Comparison of ENCODE assay signal across 7 mouse cellular contexts in the genomic region with DNA sequence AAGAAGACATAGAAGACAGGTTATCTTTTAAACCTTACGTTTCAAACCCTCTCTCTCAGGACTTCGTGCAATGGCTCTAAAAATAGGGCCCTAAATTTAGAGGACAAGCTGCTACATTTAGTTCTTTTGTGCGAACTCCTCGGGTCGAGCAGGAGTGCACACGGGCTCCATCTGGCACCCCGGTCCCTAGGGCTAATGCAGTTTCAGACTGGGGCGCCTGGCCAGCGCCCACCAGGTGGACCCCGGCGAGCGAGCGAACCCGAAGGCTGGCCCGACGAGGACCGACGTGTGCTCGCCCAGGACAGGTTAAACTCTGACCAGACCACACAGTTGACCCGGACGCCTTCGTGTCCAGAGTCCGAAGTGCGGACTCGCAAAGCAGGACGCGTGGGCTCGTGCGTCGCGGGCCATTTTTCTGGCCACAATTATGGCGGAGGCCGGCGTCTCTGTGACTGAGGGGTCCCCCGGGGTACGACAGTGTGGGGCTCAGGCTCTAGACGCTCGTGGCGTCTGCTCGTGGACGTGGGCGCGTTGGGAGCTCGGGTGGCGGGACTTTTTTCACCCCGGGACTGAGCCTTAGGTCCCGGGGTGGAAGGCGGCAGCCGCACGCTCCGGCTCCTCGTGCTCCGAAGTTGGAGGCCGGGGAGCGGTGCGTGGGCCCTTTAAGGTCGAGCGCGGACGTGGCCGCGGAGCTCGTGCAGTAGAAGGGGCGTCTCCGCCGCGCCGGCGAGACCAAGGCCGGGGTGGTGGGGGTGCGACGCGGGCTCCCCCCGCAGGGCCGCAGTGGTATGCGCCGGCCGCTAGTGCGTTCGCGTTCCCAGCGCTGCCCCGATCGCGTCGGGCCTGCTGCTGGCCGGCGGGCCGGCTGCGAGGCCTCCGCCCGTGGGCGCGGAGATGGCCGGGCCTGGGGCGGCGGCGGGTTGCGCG. TPM values are rescaled to one million over a fixed set of nuclear protein-coding genes. Genes with fewer than 3 reads are reported as not detected.
DNase-seq lines count a peak whose midpoint lies in the region; ATAC-seq and TF ChIP-seq lines count a peak whose summit lies in the region.

No protein-coding gene starts in this region.

- DNase-seq in adrenal gland, postnatal 25 days: peak; percentile 94
- DNase-seq in heart, adult 2 months: peak; percentile 97 to 99
- peak; percentile 89 to 93 for DNase-seq in kidney, adult 8-10 months
- DNase-seq in spleen, postnatal 10 days (ENCODE audit: low spot score in 2 of 2): peak; percentile 93 to 96

- peak; percentile 63; the same call in 1 of the 2 replicates for TF ChIP-seq POLR2A in heart, adult 2 months (IDR thresholded peaks at IDR 0.05; ENCODE audit: insufficient read depth, low read depth, low read length)

- peak; percentile 37; the same call in 1 of the 2 replicates for TF ChIP-seq EP300 in heart, adult 2 months (IDR thresholded peaks at IDR 0.05; ENCODE audit: insufficient read depth, low read depth, low read length)

- H3K4me3 ChIP-seq in embryonic facial prominence, embryonic 12.5 days: peak overlapping the region; percentile 81
- H3K4me3 ChIP-seq in heart, adult 2 months: peak overlapping the region; percentile 98
- peak overlapping the region; percentile 92 for H3K4me3 ChIP-seq in limb, embryonic 13.5 days
- H3K4me3 ChIP-seq in midbrain, embryonic 16.5 days (ENCODE audit: low read depth, low read length): peak overlapping the region; percentile 89

- TF ChIP-seq CTCF in heart, adult 2 months (IDR thresholded peaks at IDR 0.05): peak; percentile 48

- no peaks in the 10 kb centered on the region for H3K9me3 ChIP-seq in embryonic facial prominence, embryonic 12.5 days
- H3K9me3 ChIP-seq in limb, embryonic 13.5 days: no peaks in the 10 kb centered on the region
- no peaks in the 10 kb centered on the region for H3K9me3 ChIP-seq in midbrain, embryonic 16.5 days (replicated peaks; ENCODE audit: control insufficient read depth, low read length, poor library complexity, severe bottlenecking)

- H3K27me3 ChIP-seq in embryonic facial prominence, embryonic 12.5 days: no peaks in the 10 kb centered on the region
- H3K27me3 ChIP-seq in heart, adult 2 months (ENCODE audit: control insufficient read depth, insufficient read depth, low read length): no peaks in the 10 kb centered on the region
- H3K27me3 ChIP-seq in limb, embryonic 13.5 days: no peaks in the 10 kb centered on the region
- H3K27me3 ChIP-seq in midbrain, embryonic 16.5 days (ENCODE audit: control insufficient read depth, insufficient read depth, low read depth, low read length): no peaks in the 10 kb centered on the region

- H3K36me3 ChIP-seq in embryonic facial prominence, embryonic 12.5 days: no peaks in the 10 kb centered on the region
- H3K36me3 ChIP-seq in heart, adult 2 months (ENCODE audit: control insufficient read depth, insufficient read depth, low read length): peaks cover 5% of the 10 kb centered on the region
- H3K36me3 ChIP-seq in limb, embryonic 13.5 days: 0 out of 2 replicates have a peak, but pooled peaks cover 2% of the 10 kb centered on the region
- H3K36me3 ChIP-seq in midbrain, embryonic 16.5 days (ENCODE audit: control insufficient read depth, insufficient read depth, low read length): no peaks in the 10 kb centered on the region

- intact Hi-C loops in heart, adult 2 months (cut with DNase I): loop anchor here (1.0 to 2.0 kb wide), 3 partner anchors 64 to 119 kb away; a partner anchor contains a TSS

- peaks cover 2% of the 10 kb centered on the region for H3K79me2 ChIP-seq in heart, adult 2 months (replicated peaks; ENCODE audit: control insufficient read depth, insufficient read depth, low read length)

- peaks cover 16% of the 10 kb centered on the region for H3K4me1 ChIP-seq in embryonic facial prominence, embryonic 12.5 days
- H3K4me1 ChIP-seq in heart, adult 2 months (ENCODE audit: control insufficient read depth, insufficient read depth, low read length): peaks cover 9% of the 10 kb centered on the region
- H3K4me1 ChIP-seq in limb, embryonic 13.5 days: peaks cover 19% of the 10 kb centered on the region
- H3K4me1 ChIP-seq in midbrain, embryonic 16.5 days (ENCODE audit: control insufficient read depth, insufficient read depth, low read length): peaks cover 21% of the 10 kb centered on the region

- peak; percentile 93 for ATAC-seq in embryonic facial prominence, embryonic 12.5 days (ENCODE audit: insufficient number of reproducible peaks, insufficient read depth, low FRiP score, low TSS enrichment)
- peak; percentile 96 for ATAC-seq in limb, embryonic 13.5 days (ENCODE audit: low FRiP score, low read depth)
- ATAC-seq in midbrain, embryonic 16.5 days: peak; percentile 98

- under 1% methylated on average over 96 of the region's 100 CpGs for WGBS in embryonic facial prominence, embryonic 12.5 days
- under 1% methylated on average over 98 of the region's 100 CpGs for WGBS in heart, adult 2 months
- under 1% methylated on average over 97 of the region's 100 CpGs for WGBS in limb, embryonic 13.5 days
- under 1% methylated on average over 97 of the region's 100 CpGs for WGBS in midbrain, embryonic 16.5 days

- H3K4me2 ChIP-seq in embryonic facial prominence, embryonic 12.5 days (replicated peaks): peak overlapping the region; percentile 68
- peak overlapping the region; percentile 81 for H3K4me2 ChIP-seq in limb, embryonic 13.5 days (replicated peaks)
- H3K4me2 ChIP-seq in midbrain, embryonic 16.5 days (ENCODE audit: low read length): peak overlapping the region; percentile 85

- H3K9ac ChIP-seq in embryonic facial prominence, embryonic 12.5 days: peak overlapping the region; percentile 96
- peak overlapping the region; percentile 98 for H3K9ac ChIP-seq in heart, adult 2 months (ENCODE audit: low read depth, low read length)
- peak overlapping the region; percentile 96 for H3K9ac ChIP-seq in limb, embryonic 13.5 days
- peak overlapping the region; percentile 93 for H3K9ac ChIP-seq in midbrain, embryonic 16.5 days (ENCODE audit: low read depth, low read length)

- peak overlapping the region; percentile 96 for H3K27ac ChIP-seq in embryonic facial prominence, embryonic 12.5 days
- H3K27ac ChIP-seq in heart, adult 2 months: peak overlapping the region; percentile 98
- peak overlapping the region; percentile 93 for H3K27ac ChIP-seq in limb, embryonic 13.5 days
- peak overlapping the region; percentile 90 for H3K27ac ChIP-seq in midbrain, embryonic 16.5 days (ENCODE audit: low read length)

RNA-seq across cellular contexts. Expression of a gene that starts 35.3 kb away (rescaled TPM):
- 165 and 173 TPM in 2 replicates for total RNA-seq in adrenal gland, postnatal 25 days (2021)
- polyA plus RNA-seq in embryonic facial prominence, embryonic 12.5 days (2016; fragmentation: Nextera tagmentation; extraction: Ambion mirVana): 58.0 and 60.3 TPM in 2 replicates
- total RNA-seq in heart, adult 2 months (2021): 100 to 1,000 TPM in 1 of 2 experiments, 10 to 100 TPM in 1; 90.9 to 106 TPM
- polyA plus RNA-seq in heart, adult 2 months (2012; rRNA removed): 31.8 and 46.7 TPM in 2 replicates
- 63.2 TPM in 2 replicates for polyA plus RNA-seq in limb, embryonic 13.5 days (2015; fragmentation: Nextera tagmentation; extraction: Ambion mirVana)
- 28.5 and 35.2 TPM in 2 replicates for polyA plus RNA-seq in midbrain, embryonic 16.5 days (2015; fragmentation: Nextera tagmentation; extraction: Ambion mirVana)

Comparison
In these comparisons a context has a peak if more than half of its experiments do, and no peak if none do; other contexts are left out.
1. Peak in every context shown above with its lines: DNase-seq, ATAC-seq, H3K4me3 ChIP-seq and H3K27ac ChIP-seq.